Mouse (Mus musculus): ENCODE results near the gene Hoxd3. TPM values are rescaled to one million over a fixed set of nuclear protein-coding genes. Genes with fewer than 3 reads are reported as not detected.

Hoxd3 gene
- polyA plus RNA-seq, 1 experiment from 2014 or later, result 0.09 TPM

- 5% methylated on average over 3 of the region's 3 CpGs for WGBS (ENCODE audit: insufficient replicate concordance)
- H3K9me3 ChIP-seq (replicated peaks; ENCODE audit: control insufficient read depth, low read length), result no peaks in the 10 kb centered on the region
- H3K36me3 ChIP-seq (ENCODE audit: control insufficient read depth, insufficient read depth), result no peaks in the 10 kb centered on the region
- H3K9ac ChIP-seq (ENCODE audit: low read depth, low read length), result no peak overlapping the region
- H3K4me3 ChIP-seq (ENCODE audit: low read depth, low read length), result no peak overlapping the region
- no peak overlapping the region for H3K4me2 ChIP-seq (ENCODE audit: low read depth, low read length)
- no peak for ATAC-seq (ENCODE audit: low read depth)
- H3K27me3 ChIP-seq (ENCODE audit: control insufficient read depth, insufficient read depth, low read depth, low read length), result peaks cover 96% of the 10 kb centered on the region
- H3K27ac ChIP-seq (ENCODE audit: low read length), result no peak overlapping the region
- no peaks in the 10 kb centered on the region for H3K4me1 ChIP-seq (ENCODE audit: control insufficient read depth, low read depth, low read length)
These were observed 41.0 kb upstream of the Hoxd3 start for GRCm38 (mm10) chr2:74670632-74671188.

GRCm38 (mm10) chr2:74671847-74672246 is 39.9 kb upstream of the Hoxd3 start:
- Histone ChIP-seq H3K4me3 (ENCODE audit: low read depth, low read length) (no peak overlapping the region), H3K9ac (ENCODE audit: low read depth, low read length) (no peak overlapping the region), H3K4me2 (ENCODE audit: low read depth, low read length) (0 out of 2 replicates have a peak overlapping the region, but pooled peaks have one; percentile 11), H3K4me1 (ENCODE audit: control insufficient read depth, low read depth, low read length) (no peaks in the 10 kb centered on the region), H3K27ac (ENCODE audit: low read length) (no peak overlapping the region), H3K9me3 (replicated peaks; ENCODE audit: control insufficient read depth, low read length) (no peaks in the 10 kb centered on the region), H3K27me3 (ENCODE audit: control insufficient read depth, insufficient read depth, low read depth, low read length) (peaks cover 98% of the 10 kb centered on the region), H3K36me3 (ENCODE audit: control insufficient read depth, insufficient read depth) (no peaks in the 10 kb centered on the region)
- no peak for ATAC-seq (ENCODE audit: low read depth)
- WGBS (ENCODE audit: insufficient replicate concordance), result 8% methylated on average over 5 of the region's 5 CpGs

GRCm38 (mm10) chr2:74672481-74673362 is 39.0 kb upstream of the Hoxd3 start:
- Histone ChIP-seq H3K4me1 (ENCODE audit: control insufficient read depth, low read depth, low read length) (no peaks in the 10 kb centered on the region), H3K9me3 (replicated peaks; ENCODE audit: control insufficient read depth, low read length) (no peaks in the 10 kb centered on the region), H3K9ac (ENCODE audit: low read depth, low read length) (no peak overlapping the region), H3K27me3 (ENCODE audit: control insufficient read depth, insufficient read depth, low read depth, low read length) (peaks cover 97% of the 10 kb centered on the region), H3K4me3 (ENCODE audit: low read depth, low read length) (peak overlapping the region; percentile 24), H3K4me2 (ENCODE audit: low read depth, low read length) (peak overlapping the region; percentile 40), H3K36me3 (ENCODE audit: control insufficient read depth, insufficient read depth) (no peaks in the 10 kb centered on the region), H3K27ac (ENCODE audit: low read length) (no peak overlapping the region)
- WGBS (ENCODE audit: insufficient replicate concordance), result 2% methylated on average over 40 of the region's 40 CpGs
- ATAC-seq (ENCODE audit: low read depth), result no peak

GRCm38 (mm10) chr2:74673835-74674425 is 37.8 kb upstream of the Hoxd3 start:
- H3K27me3 ChIP-seq (ENCODE audit: control insufficient read depth, insufficient read depth, low read depth, low read length), result peaks cover 95% of the 10 kb centered on the region
- no peak for ATAC-seq (ENCODE audit: low read depth)
- H3K36me3 ChIP-seq (ENCODE audit: control insufficient read depth, insufficient read depth), result no peaks in the 10 kb centered on the region
- no peaks in the 10 kb centered on the region for H3K4me1 ChIP-seq (ENCODE audit: control insufficient read depth, low read depth, low read length)
- no peak overlapping the region for H3K27ac ChIP-seq (ENCODE audit: low read length)
- no peak overlapping the region for H3K9ac ChIP-seq (ENCODE audit: low read depth, low read length)
- 2% methylated on average over 24 of the region's 24 CpGs for WGBS (ENCODE audit: insufficient replicate concordance)
- no peak overlapping the region for H3K4me3 ChIP-seq (ENCODE audit: low read depth, low read length)
- no peak overlapping the region for H3K4me2 ChIP-seq (ENCODE audit: low read depth, low read length)
- no peaks in the 10 kb centered on the region for H3K9me3 ChIP-seq (replicated peaks; ENCODE audit: control insufficient read depth, low read length)

GRCm38 (mm10) chr2:74674881-74675665 is 36.7 kb upstream of the Hoxd3 start, which contains the start of gene Hoxd12:
Gene Hoxd12, plus strand, starts transcription at chr2:74675013.
- Histone ChIP-seq H3K4me3 (ENCODE audit: low read depth, low read length) (no peak within 1 kb of the TSS), H3K27ac (ENCODE audit: low read length) (no peak within 1 kb of the TSS), H3K36me3 (ENCODE audit: control insufficient read depth, insufficient read depth) (no peaks in the 10 kb centered on the region), H3K27me3 (ENCODE audit: control insufficient read depth, insufficient read depth, low read depth, low read length) (peaks cover 95% of the 10 kb centered on the region), H3K9ac (ENCODE audit: low read depth, low read length) (no peak within 1 kb of the TSS), H3K4me1 (ENCODE audit: control insufficient read depth, low read depth, low read length) (no peaks in the 10 kb centered on the region), H3K4me2 (ENCODE audit: low read depth, low read length) (no peak within 1 kb of the TSS), H3K9me3 (replicated peaks; ENCODE audit: control insufficient read depth, low read length) (no peaks in the 10 kb centered on the region)
- WGBS (ENCODE audit: insufficient replicate concordance), result 3% methylated on average over 47 of the region's 47 CpGs
- no peak for ATAC-seq (ENCODE audit: low read depth)

GRCm38 (mm10) chr2:74675666-74676282 is 36.0 kb upstream of the Hoxd3 start:
- no peak for ATAC-seq (ENCODE audit: low read depth)
- Histone ChIP-seq H3K4me3 (ENCODE audit: low read depth, low read length) (no peak overlapping the region), H3K36me3 (ENCODE audit: control insufficient read depth, insufficient read depth) (no peaks in the 10 kb centered on the region), H3K27me3 (ENCODE audit: control insufficient read depth, insufficient read depth, low read depth, low read length) (peaks cover 97% of the 10 kb centered on the region), H3K27ac (ENCODE audit: low read length) (no peak overlapping the region), H3K4me1 (ENCODE audit: control insufficient read depth, low read depth, low read length) (no peaks in the 10 kb centered on the region), H3K9me3 (replicated peaks; ENCODE audit: control insufficient read depth, low read length) (no peaks in the 10 kb centered on the region), H3K4me2 (ENCODE audit: low read depth, low read length) (no peak overlapping the region), H3K9ac (ENCODE audit: low read depth, low read length) (no peak overlapping the region)
- 5% methylated on average over 24 of the region's 24 CpGs for WGBS (ENCODE audit: insufficient replicate concordance)

- H3K27ac ChIP-seq (ENCODE audit: low read length), result no peak overlapping the region
- H3K4me2 ChIP-seq (ENCODE audit: low read depth, low read length), result no peak overlapping the region
- H3K36me3 ChIP-seq (ENCODE audit: control insufficient read depth, insufficient read depth), result no peaks in the 10 kb centered on the region
- H3K4me3 ChIP-seq (ENCODE audit: low read depth, low read length), result no peak overlapping the region
- H3K9me3 ChIP-seq (replicated peaks; ENCODE audit: control insufficient read depth, low read length), result no peaks in the 10 kb centered on the region
- no peaks in the 10 kb centered on the region for H3K4me1 ChIP-seq (ENCODE audit: control insufficient read depth, low read depth, low read length)
- H3K27me3 ChIP-seq (ENCODE audit: control insufficient read depth, insufficient read depth, low read depth, low read length), result peaks cover 97% of the 10 kb centered on the region
- 4% methylated on average over 9 of the region's 9 CpGs for WGBS (ENCODE audit: insufficient replicate concordance)
- no peak for ATAC-seq (ENCODE audit: low read depth)
- no peak overlapping the region for H3K9ac ChIP-seq (ENCODE audit: low read depth, low read length)
These were observed 35.2 kb upstream of the Hoxd3 start for GRCm38 (mm10) chr2:74676376-74677052.

- no peak for ATAC-seq (ENCODE audit: low read depth)
- Histone ChIP-seq H3K9ac (ENCODE audit: low read depth, low read length) (no peak overlapping the region), H3K36me3 (ENCODE audit: control insufficient read depth, insufficient read depth) (no peaks in the 10 kb centered on the region), H3K27ac (ENCODE audit: low read length) (no peak overlapping the region), H3K4me1 (ENCODE audit: control insufficient read depth, low read depth, low read length) (no peaks in the 10 kb centered on the region), H3K4me2 (ENCODE audit: low read depth, low read length) (no peak overlapping the region), H3K27me3 (ENCODE audit: control insufficient read depth, insufficient read depth, low read depth, low read length) (peaks cover 97% of the 10 kb centered on the region), H3K9me3 (replicated peaks; ENCODE audit: control insufficient read depth, low read length) (no peaks in the 10 kb centered on the region), H3K4me3 (ENCODE audit: low read depth, low read length) (no peak overlapping the region)
- 13% methylated on average over 2 of the region's 2 CpGs for WGBS (ENCODE audit: insufficient replicate concordance)
These were observed 34.6 kb upstream of the Hoxd3 start for GRCm38 (mm10) chr2:74677106-74677505.
